Mouse (Mus musculus) testis, adult 2 months (tissue): ENCODE data around the gene Xpnpep2.

ENCODE experiments used
- CTCF ChIP-seq: fragments of 200-500 bp; IDR thresholded peaks from 2 replicates; pipeline ENCODE4 v1.5.1; 2012; ENCODE audit warnings: low read depth, mild to moderate bottlenecking, inconsistent platforms, low read length, moderate library complexity; ENCODE audit not compliant: control insufficient read depth, insufficient read depth, insufficient replicate concordance
- POLR2A ChIP-seq: fragments of 200-500 bp; IDR thresholded peaks from 2 replicates; pipeline ENCODE4 v1.6.1; 2012; ENCODE audit warnings: low read depth, mild to moderate bottlenecking, inconsistent platforms, low read length, moderate library complexity; ENCODE audit not compliant: control insufficient read depth

DNA sequence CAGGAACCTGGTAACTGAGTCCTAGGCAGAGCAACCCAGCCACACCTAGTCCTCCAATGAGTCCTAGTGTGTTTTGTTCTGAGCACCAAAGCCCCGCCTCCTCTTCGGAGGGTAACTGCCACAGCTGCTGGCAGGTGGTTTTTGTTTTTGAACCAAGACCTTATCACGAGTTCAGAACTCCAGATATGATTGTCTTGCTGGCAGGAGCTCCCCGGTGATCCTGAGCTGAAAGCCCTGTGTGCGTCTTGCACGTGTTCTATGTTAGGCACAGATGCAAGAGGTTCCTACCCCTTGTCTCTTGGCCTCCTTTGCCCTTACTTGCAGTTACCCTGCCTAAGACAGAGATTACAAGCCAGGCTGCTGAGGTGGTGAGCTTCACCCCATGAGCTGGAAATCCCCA lies 33.0 kb downstream of the Xpnpep2 start:
- TF ChIP-seq CTCF (no peak), POLR2A (no peak)
